Mouse (Mus musculus): ENCODE data around the gene Arl14. TPM values are rescaled to one million over a fixed set of nuclear protein-coding genes. Genes with fewer than 3 reads are reported as not detected.

Arl14 gene
- polyA plus RNA-seq (2014; fragmentation: Nextera tagmentation; extraction: Ambion mirVana): not detected in 2 replicates

DNA sequence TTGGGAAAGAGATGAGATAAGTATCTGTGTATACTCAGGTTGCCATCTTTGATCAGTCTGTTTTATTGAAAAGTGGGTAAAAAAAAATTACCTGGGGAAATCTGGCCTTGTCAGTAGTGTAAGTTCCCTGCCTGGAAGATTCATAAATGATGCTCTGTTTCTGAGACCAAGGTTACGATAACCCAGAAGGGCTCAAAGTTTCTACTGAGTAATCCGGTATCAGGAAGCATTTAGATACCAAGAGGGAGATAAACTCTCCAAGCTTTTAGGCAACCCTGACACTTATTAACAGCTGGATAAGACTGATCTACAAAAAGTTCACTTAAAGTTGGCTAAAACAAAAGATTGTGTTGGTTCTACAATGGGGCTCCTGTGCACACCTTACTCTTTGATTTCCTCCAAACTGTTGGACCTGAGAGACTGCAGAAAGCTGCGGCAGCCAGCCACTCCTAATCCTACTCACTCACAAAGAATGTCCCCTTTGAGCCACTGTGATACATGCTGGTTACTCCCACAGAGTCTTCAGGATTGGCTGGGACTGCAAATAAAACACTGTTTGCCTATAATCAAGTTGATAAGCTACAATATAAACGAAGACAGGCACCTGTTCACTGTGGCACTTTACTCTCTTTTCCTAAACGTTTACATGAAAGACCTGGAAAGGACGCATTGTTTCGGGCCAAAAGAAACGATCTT is at the start of gene Arl14:
Gene Arl14 (plus strand): TSS at position 614 of the 696 bp plus-strand sequence.
- Histone ChIP-seq H3K4me3 (ENCODE audit: low read depth, low read length) (no peak within 1 kb of the TSS), H3K27ac (ENCODE audit: low read depth, low read length) (no peak within 1 kb of the TSS), H3K9me3 (ENCODE audit: control insufficient read depth, low read length) (no peaks in the 10 kb centered on the region), H3K36me3 (ENCODE audit: control insufficient read depth, insufficient read depth, low read length) (no peaks in the 10 kb centered on the region), H3K9ac (ENCODE audit: low read depth, low read length) (no peak within 1 kb of the TSS), H3K27me3 (replicated peaks; ENCODE audit: control insufficient read depth, insufficient read depth, low read length) (no peaks in the 10 kb centered on the region), H3K4me1 (replicated peaks; ENCODE audit: control insufficient read depth, insufficient read depth, low read length) (no peaks in the 10 kb centered on the region), H3K4me2 (no peak within 1 kb of the TSS)
- no peak for ATAC-seq (replicated peaks; ENCODE audit: low FRiP score)
- 63% methylated on average over 8 of the region's 8 CpGs for WGBS
- no peak for DNase-seq (ENCODE audit: low spot score)

DNA sequence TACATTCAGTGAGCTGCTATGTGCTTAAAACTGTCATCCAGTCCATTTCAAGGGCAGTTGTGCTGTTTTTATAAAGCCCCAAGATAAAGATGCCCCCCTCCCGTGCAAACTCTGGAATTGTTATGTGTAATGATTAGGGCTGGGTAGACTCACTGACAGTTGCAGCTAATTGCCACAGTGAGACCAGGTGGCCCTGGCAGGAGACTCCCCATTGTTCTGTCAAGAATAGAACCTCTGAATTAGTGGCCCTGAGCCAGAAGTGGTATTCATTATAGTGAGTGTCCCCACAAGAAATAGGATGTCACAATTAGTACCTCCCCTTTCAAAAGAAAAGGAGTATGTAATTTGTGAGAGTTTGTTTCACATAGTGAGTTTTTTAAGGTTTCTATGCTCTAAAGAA is 47.0 kb upstream of the Arl14 start:
- H3K27me3 ChIP-seq (replicated peaks; ENCODE audit: control insufficient read depth, insufficient read depth, low read length): no peaks in the 10 kb centered on the region
- no peak for DNase-seq (ENCODE audit: low spot score)

DNA sequence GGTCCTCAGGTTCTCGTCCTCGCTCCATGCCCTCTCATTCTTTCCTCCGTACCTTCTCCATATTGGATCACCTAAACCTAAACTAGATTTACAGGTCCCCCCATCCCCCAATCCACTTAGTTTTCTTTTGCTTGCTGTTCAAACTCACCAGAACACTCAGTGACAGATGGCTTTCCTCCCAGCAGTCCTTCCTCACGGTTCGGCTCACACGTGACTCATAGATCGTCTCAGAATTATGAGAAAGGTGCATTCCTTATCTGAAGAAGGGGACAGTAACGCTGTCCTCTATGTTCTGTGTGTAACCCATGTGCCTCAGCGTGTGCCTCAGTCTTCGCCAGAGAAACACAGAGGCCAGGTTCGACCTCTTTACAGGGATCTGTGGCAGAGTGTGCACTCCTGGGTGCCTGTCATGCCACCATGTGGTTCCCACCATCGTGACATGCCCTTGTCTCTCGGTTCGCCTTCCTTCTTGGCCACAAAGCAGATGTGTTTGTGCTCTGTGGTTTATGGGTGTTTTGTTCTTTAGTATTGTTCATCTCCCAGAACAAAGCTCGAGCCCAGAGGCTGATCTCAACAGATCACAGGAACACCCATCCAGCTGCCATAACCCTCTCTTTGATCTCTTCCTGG is 44.9 kb upstream of the Arl14 start:
- no peak for DNase-seq (ENCODE audit: low spot score)
- no peaks in the 10 kb centered on the region for H3K27me3 ChIP-seq (replicated peaks; ENCODE audit: control insufficient read depth, insufficient read depth, low read length)
- no peak overlapping the region for H3K4me3 ChIP-seq (ENCODE audit: low read depth, low read length)
- no peak for ATAC-seq (replicated peaks; ENCODE audit: low FRiP score)
- WGBS: 85% methylated on average over 15 of the region's 15 CpGs
- H3K4me1 ChIP-seq (replicated peaks; ENCODE audit: control insufficient read depth, insufficient read depth, low read length): no peaks in the 10 kb centered on the region
- H3K9ac ChIP-seq (ENCODE audit: low read depth, low read length): no peak overlapping the region
- H3K4me2 ChIP-seq: no peak overlapping the region
- H3K9me3 ChIP-seq (ENCODE audit: control insufficient read depth, low read length): no peaks in the 10 kb centered on the region
- H3K36me3 ChIP-seq (ENCODE audit: control insufficient read depth, insufficient read depth, low read length): no peaks in the 10 kb centered on the region
- no peak overlapping the region for H3K27ac ChIP-seq (ENCODE audit: low read depth, low read length)

More for the DNA sequence above, 47.0 kb upstream of the Arl14 start:
- ATAC-seq (replicated peaks; ENCODE audit: low FRiP score): no peak
- H3K9me3 ChIP-seq (ENCODE audit: control insufficient read depth, low read length): no peaks in the 10 kb centered on the region
- H3K4me1 ChIP-seq (replicated peaks; ENCODE audit: control insufficient read depth, insufficient read depth, low read length): no peaks in the 10 kb centered on the region
- no peak overlapping the region for H3K27ac ChIP-seq (ENCODE audit: low read depth, low read length)
- no peak overlapping the region for H3K4me3 ChIP-seq (ENCODE audit: low read depth, low read length)
- no peaks in the 10 kb centered on the region for H3K36me3 ChIP-seq (ENCODE audit: control insufficient read depth, insufficient read depth, low read length)
- WGBS: 50% methylated on average over 1 of the region's 1 CpGs
- no peak overlapping the region for H3K9ac ChIP-seq (ENCODE audit: low read depth, low read length)
- no peak overlapping the region for H3K4me2 ChIP-seq

DNA sequence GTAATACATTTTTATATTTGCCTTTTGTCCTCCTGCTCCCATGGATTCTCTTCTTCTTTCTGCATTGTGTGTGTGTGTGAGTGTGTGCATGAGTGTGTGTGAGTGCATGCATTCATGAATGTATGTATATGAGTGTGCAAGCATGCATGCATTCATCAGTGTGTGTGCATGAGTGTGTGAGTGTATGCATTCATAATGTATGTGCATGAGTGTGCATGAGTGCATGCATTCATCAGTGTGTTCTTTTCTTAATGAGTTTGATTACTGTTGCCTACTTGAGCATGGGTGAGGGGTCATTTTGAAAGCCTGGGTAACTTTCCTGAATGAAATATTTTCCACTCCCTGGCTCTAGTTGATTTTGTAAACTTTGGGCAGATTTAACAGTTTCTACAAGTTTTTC is 44.3 kb upstream of the Arl14 start:
- H3K4me1 ChIP-seq (replicated peaks; ENCODE audit: control insufficient read depth, insufficient read depth, low read length): no peaks in the 10 kb centered on the region
- ATAC-seq (replicated peaks; ENCODE audit: low FRiP score) (no peak), DNase-seq (ENCODE audit: low spot score) (no peak)
- no peaks in the 10 kb centered on the region for H3K27me3 ChIP-seq (replicated peaks; ENCODE audit: control insufficient read depth, insufficient read depth, low read length)
- H3K4me2 ChIP-seq: no peak overlapping the region
- no peaks in the 10 kb centered on the region for H3K9me3 ChIP-seq (ENCODE audit: control insufficient read depth, low read length)
- no peak overlapping the region for H3K9ac ChIP-seq (ENCODE audit: low read depth, low read length)
- H3K27ac ChIP-seq (ENCODE audit: low read depth, low read length): no peak overlapping the region
- no peaks in the 10 kb centered on the region for H3K36me3 ChIP-seq (ENCODE audit: control insufficient read depth, insufficient read depth, low read length)
- no peak overlapping the region for H3K4me3 ChIP-seq (ENCODE audit: low read depth, low read length)

DNA sequence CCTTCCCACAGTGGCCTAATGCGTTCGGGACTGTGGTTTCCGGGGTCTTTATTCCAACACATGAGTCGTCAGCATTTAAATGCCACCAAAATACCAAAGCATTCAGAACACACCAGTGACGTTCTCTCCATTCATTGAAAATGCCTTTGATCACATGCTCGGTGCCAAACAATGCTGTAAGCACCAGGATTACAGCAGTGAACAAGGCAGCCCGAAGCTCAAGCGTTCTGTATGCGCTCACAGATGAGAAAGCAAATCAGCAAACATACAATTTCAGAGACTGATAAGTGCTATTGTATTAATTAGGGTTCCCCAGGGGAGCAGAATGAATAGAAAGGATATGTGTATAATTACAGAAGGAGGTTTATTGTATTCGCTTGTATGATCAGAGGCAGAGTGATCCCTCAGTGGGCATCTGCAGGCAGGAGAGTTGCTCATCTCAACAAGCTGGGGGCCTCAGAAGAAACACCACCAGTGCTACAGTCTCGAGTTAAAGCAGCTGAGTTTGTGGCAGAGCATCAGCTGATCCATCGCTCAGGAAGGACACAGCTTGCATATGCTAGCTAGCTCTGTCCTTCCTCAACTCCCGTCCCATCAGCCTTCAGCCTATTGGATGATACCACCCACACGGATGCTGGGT is 43.7 kb upstream of the Arl14 start:
- ATAC-seq (replicated peaks; ENCODE audit: low FRiP score) (no peak), DNase-seq (ENCODE audit: low spot score) (no peak)
- Histone ChIP-seq H3K36me3 (ENCODE audit: control insufficient read depth, insufficient read depth, low read length) (no peaks in the 10 kb centered on the region), H3K27ac (ENCODE audit: low read depth, low read length) (no peak overlapping the region), H3K9ac (ENCODE audit: low read depth, low read length) (no peak overlapping the region), H3K4me3 (ENCODE audit: low read depth, low read length) (no peak overlapping the region), H3K9me3 (ENCODE audit: control insufficient read depth, low read length) (no peaks in the 10 kb centered on the region), H3K4me1 (replicated peaks; ENCODE audit: control insufficient read depth, insufficient read depth, low read length) (no peaks in the 10 kb centered on the region), H3K27me3 (replicated peaks; ENCODE audit: control insufficient read depth, insufficient read depth, low read length) (no peaks in the 10 kb centered on the region), H3K4me2 (no peak overlapping the region)
- 78% methylated on average over 14 of the region's 14 CpGs for WGBS

DNA sequence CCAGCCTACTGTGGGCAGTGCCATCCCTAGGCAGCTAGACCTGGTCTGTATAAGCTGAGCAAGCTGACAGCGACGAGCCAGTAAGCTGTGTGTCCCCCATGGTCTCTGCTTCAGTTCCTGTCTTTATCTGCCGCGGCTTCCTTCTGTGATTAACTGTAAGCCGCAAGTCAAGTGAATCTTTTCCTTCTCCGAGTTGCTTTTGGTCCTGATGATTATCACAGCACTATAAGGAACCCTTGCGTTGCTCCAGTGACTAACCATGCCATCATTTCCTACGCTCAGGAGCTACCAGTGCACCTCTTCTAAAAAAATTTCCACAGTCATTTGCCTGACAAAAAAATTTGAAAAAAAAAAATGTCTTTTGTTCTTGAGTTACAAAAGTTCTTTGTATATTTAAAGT is 40.7 kb upstream of the Arl14 start:
- Histone ChIP-seq H3K27ac (ENCODE audit: low read depth, low read length) (no peak overlapping the region), H3K4me3 (ENCODE audit: low read depth, low read length) (no peak overlapping the region), H3K9ac (ENCODE audit: low read depth, low read length) (no peak overlapping the region), H3K9me3 (ENCODE audit: control insufficient read depth, low read length) (no peaks in the 10 kb centered on the region), H3K4me2 (no peak overlapping the region), H3K27me3 (replicated peaks; ENCODE audit: control insufficient read depth, insufficient read depth, low read length) (no peaks in the 10 kb centered on the region), H3K36me3 (ENCODE audit: control insufficient read depth, insufficient read depth, low read length) (no peaks in the 10 kb centered on the region), H3K4me1 (replicated peaks; ENCODE audit: control insufficient read depth, insufficient read depth, low read length) (no peaks in the 10 kb centered on the region)
- WGBS: 47% methylated on average over 8 of the region's 8 CpGs
- DNase-seq (ENCODE audit: low spot score) (no peak), ATAC-seq (replicated peaks; ENCODE audit: low FRiP score) (no peak)

DNA sequence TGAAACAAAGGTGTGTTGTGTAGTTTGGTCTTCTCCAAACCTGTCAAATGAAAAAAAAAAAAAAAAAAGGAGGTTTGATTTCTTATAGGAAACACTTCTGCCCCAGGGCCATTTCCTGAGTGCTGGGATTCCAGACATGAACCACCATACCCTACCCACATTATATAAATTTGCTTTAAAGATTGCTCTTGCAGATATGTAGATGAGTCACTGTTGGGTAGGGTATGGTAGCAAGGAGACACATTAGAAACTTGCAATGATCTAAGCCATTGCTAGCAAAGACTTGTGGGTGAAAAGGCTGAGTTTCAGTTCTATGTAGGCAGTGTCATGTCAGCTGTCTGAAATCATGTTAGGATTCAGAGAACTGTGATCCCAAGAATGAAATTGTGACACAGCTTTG is 40.0 kb upstream of the Arl14 start:
- Histone ChIP-seq H3K9ac (ENCODE audit: low read depth, low read length) (no peak overlapping the region), H3K36me3 (ENCODE audit: control insufficient read depth, insufficient read depth, low read length) (no peaks in the 10 kb centered on the region), H3K4me1 (replicated peaks; ENCODE audit: control insufficient read depth, insufficient read depth, low read length) (no peaks in the 10 kb centered on the region), H3K27ac (ENCODE audit: low read depth, low read length) (no peak overlapping the region), H3K4me2 (no peak overlapping the region), H3K27me3 (replicated peaks; ENCODE audit: control insufficient read depth, insufficient read depth, low read length) (no peaks in the 10 kb centered on the region), H3K9me3 (ENCODE audit: control insufficient read depth, low read length) (no peaks in the 10 kb centered on the region), H3K4me3 (ENCODE audit: low read depth, low read length) (no peak overlapping the region)
- ATAC-seq (replicated peaks; ENCODE audit: low FRiP score): no peak
- DNase-seq (ENCODE audit: low spot score): no peak

DNA sequence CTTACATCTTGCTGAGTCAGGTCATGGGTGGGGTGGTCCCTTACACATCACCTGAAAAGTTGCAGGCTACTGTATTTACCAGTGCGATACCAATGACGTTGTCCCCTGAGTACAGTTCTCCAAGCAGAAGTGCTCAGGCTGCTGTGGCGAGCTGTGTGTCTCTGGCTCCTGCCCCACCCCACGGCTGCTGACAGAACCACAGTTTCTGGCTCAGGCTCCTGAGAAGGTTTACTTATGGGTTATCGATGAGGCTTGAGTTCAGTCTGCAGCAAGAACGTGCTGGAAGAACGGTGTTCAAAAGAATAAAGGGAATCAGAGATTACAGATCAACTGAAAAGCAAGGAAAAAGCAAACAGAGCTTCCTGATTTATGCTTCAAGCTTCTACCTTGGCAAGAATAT is 37.0 kb upstream of the Arl14 start:
- Histone ChIP-seq H3K27ac (ENCODE audit: low read depth, low read length) (no peak overlapping the region), H3K9me3 (ENCODE audit: control insufficient read depth, low read length) (no peaks in the 10 kb centered on the region), H3K9ac (ENCODE audit: low read depth, low read length) (no peak overlapping the region), H3K4me1 (replicated peaks; ENCODE audit: control insufficient read depth, insufficient read depth, low read length) (no peaks in the 10 kb centered on the region), H3K27me3 (replicated peaks; ENCODE audit: control insufficient read depth, insufficient read depth, low read length) (no peaks in the 10 kb centered on the region), H3K4me3 (ENCODE audit: low read depth, low read length) (no peak overlapping the region), H3K36me3 (ENCODE audit: control insufficient read depth, insufficient read depth, low read length) (no peaks in the 10 kb centered on the region), H3K4me2 (no peak overlapping the region)
- 69% methylated on average over 7 of the region's 7 CpGs for WGBS
- no peak for ATAC-seq (replicated peaks; ENCODE audit: low FRiP score)
- no peak for DNase-seq (ENCODE audit: low spot score)

DNA sequence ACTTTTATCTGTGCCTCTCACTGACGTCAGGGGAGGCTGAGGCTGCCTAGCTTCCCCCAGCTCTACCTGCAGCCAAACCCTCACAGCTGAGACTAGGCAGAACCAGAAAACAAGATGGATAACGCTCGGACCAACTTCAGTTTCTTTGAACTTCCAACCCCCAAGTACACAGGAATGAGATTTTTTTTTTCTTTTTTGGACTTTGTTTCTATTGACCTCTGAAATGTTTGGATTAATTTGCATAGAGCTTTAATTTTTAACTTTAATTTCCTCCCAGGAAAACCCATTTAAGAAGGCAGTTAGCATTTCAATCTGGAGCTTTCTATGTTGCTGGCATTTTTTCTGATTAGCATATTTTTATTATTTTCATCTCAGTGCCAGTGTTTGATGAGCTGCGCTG is 36.2 kb upstream of the Arl14 start:
- Histone ChIP-seq H3K4me3 (ENCODE audit: low read depth, low read length) (no peak overlapping the region), H3K9me3 (ENCODE audit: control insufficient read depth, low read length) (no peaks in the 10 kb centered on the region), H3K36me3 (ENCODE audit: control insufficient read depth, insufficient read depth, low read length) (no peaks in the 10 kb centered on the region), H3K27me3 (replicated peaks; ENCODE audit: control insufficient read depth, insufficient read depth, low read length) (no peaks in the 10 kb centered on the region), H3K9ac (ENCODE audit: low read depth, low read length) (no peak overlapping the region), H3K4me1 (replicated peaks; ENCODE audit: control insufficient read depth, insufficient read depth, low read length) (no peaks in the 10 kb centered on the region), H3K27ac (ENCODE audit: low read depth, low read length) (no peak overlapping the region), H3K4me2 (no peak overlapping the region)
- 64% methylated on average over 4 of the region's 4 CpGs for WGBS
- no peak for ATAC-seq (replicated peaks; ENCODE audit: low FRiP score)
- no peak for DNase-seq (ENCODE audit: low spot score)
